Mouse (Mus musculus) hindbrain, embryonic 16.5 days (tissue): ENCODE data around the gene Gm10295. TPM values are rescaled to one million over a fixed set of nuclear protein-coding genes. Genes with fewer than 3 reads are reported as not detected.
A peak's percentile ranks its signal among the peaks of the same experiment; 100 is the strongest.

ENCODE experiments used
- ATAC-seq: fragments of 200-750 bp; cut with Nextera tagmentation; 2 replicates; pipeline ENCODE4 v1.8.0; 2017; ENCODE audit warnings: moderate TSS enrichment, moderate library complexity
- H3K27ac ChIP-seq: fragments of 300-500 bp; sonication (generic); 2 replicates; pipeline ENCODE4 v1.5.1; 2014; ENCODE audit warnings: low read depth, mild to moderate bottlenecking, control low read depth, low read length, moderate library complexity
- H3K27me3 ChIP-seq: fragments of 300-500 bp; sonication (generic); replicated peaks from 2 replicates; pipeline ENCODE4 v1.6.1; 2014; ENCODE audit warnings: low read length; ENCODE audit not compliant: control insufficient read depth, insufficient read depth
- H3K36me3 ChIP-seq: fragments of 300-500 bp; sonication (generic); 2 replicates; pipeline ENCODE4 v1.6.1; 2014; ENCODE audit warnings: mild to moderate bottlenecking, low read length, moderate library complexity, mixed read lengths; ENCODE audit not compliant: control insufficient read depth, insufficient read depth
- H3K4me1 ChIP-seq: fragments of 300-500 bp; sonication (generic); 2 replicates; pipeline ENCODE4 v1.6.1; 2014; ENCODE audit warnings: low read depth, low read length; ENCODE audit not compliant: control insufficient read depth, insufficient read depth
- H3K4me2 ChIP-seq: fragments of 300-500 bp; sonication (generic); 2 replicates; pipeline ENCODE4 v1.6.1; 2014; ENCODE audit warnings: mild to moderate bottlenecking, low read length, control low read depth, moderate library complexity
- H3K4me3 ChIP-seq: fragments of 300-500 bp; sonication (generic); 2 replicates; pipeline ENCODE4 v1.5.1; 2014; ENCODE audit warnings: mild to moderate bottlenecking, low read length, control low read depth, moderate library complexity
- H3K9ac ChIP-seq: fragments of 300-500 bp; sonication (generic); 2 replicates; pipeline ENCODE4 v1.6.1; 2014; ENCODE audit warnings: low read depth, mild to moderate bottlenecking, control low read depth, low read length, moderate library complexity
- H3K9me3 ChIP-seq: fragments of 300-500 bp; sonication (generic); 2 replicates; pipeline ENCODE4 v1.6.1; 2014; ENCODE audit warnings: mild to moderate bottlenecking, low read length, moderate library complexity; ENCODE audit not compliant: control insufficient read depth
- WGBS: fragments of 180-500 bp; shearing (Covaris S2); extraction: QIAGEN DNeasy Blood & Tissue Kit; methylation state at CpG from one replicate; pipeline ENCODE4 v1.1.7; 2014; 5-methylcytosine and 5-hydroxymethylcytosine counted together
- polyA plus RNA-seq: library from polyadenylated mRNA; unstranded; fragments of >200 nt; fragmentation: Nextera tagmentation; extraction: Ambion mirVana; gene quantifications from 2 replicates; pipeline ENCODE4 v1.2.1, GENCODE M21; 2015

Gene Gm10295
- polyA plus RNA-seq: not detected in 2 replicates

GRCm38 (mm10) chr7:71351364-71351763 lies at the start of gene Gm10295:
Gene Gm10295, minus strand, starts transcription at chr7:71351485.
- no peak for ATAC-seq
- H3K27me3 ChIP-seq: no peaks in the 10 kb centered on the region
- H3K4me3 ChIP-seq: peak within 1 kb of the TSS; percentile 6
- no peaks in the 10 kb centered on the region for H3K36me3 ChIP-seq
- peak within 1 kb of the TSS; percentile 16; the same call in 1 of the 2 replicates for H3K9ac ChIP-seq
- H3K27ac ChIP-seq: no peak within 1 kb of the TSS
- peak within 1 kb of the TSS; percentile 39 for H3K4me2 ChIP-seq
- H3K4me1 ChIP-seq: peaks cover 5% of the 10 kb centered on the region
- 8% methylated on average over 11 of the region's 11 CpGs for WGBS
- no peaks in the 10 kb centered on the region for H3K9me3 ChIP-seq

- Histone ChIP-seq H3K9me3 (no peaks in the 10 kb centered on the region), H3K36me3 (no peaks in the 10 kb centered on the region), H3K27me3 (no peaks in the 10 kb centered on the region), H3K27ac (no peak overlapping the region), H3K4me2 (no peak overlapping the region), H3K4me3 (no peak overlapping the region), H3K4me1 (no peaks in the 10 kb centered on the region), H3K9ac (no peak overlapping the region)
- ATAC-seq: no peak
- WGBS: 85% methylated on average over 2 of the region's 2 CpGs
Observed at GRCm38 (mm10) chr7:71401032-71401431, 49.7 kb upstream of the Gm10295 start.

DNA sequence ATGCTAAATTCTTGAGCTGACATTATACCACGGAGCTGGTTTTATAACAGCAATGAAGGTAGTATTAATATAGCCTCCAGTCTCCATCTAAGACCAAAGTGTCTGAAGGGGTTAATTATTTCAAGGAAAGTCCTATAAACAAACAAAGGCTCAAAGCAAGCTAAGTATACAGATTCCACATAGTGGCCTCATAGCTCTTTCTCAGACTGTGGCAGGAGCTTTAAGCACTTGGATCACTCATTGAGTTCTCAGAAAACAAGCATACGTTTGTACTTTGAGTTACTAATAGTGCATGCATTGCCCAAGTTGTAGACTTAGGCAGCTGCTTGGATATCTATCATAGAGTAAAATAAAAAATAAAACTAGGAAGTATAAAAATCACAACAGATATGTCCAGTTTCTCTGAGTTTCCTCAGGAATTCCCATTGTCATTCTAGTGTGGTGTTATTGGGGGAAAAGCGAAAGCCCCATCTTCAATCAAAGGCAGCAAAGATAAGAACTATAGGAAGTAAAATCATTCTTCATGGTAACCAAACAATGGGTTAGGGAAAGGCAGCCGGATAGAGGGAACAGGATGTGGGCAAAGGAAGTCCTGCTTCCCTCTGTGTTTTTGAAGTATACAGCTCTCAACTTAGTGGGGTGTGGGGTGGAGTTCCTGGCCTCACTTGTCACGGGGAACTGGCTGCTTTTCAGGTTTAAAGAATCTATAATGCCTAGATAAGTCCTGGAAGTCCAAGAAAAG lies 48.8 kb upstream of the Gm10295 start:
- H3K36me3 ChIP-seq: no peaks in the 10 kb centered on the region
- H3K27me3 ChIP-seq: no peaks in the 10 kb centered on the region
- no peak overlapping the region for H3K9ac ChIP-seq
- no peaks in the 10 kb centered on the region for H3K4me1 ChIP-seq
- WGBS: 73% methylated on average over 5 of the region's 5 CpGs
- no peak overlapping the region for H3K4me2 ChIP-seq
- H3K9me3 ChIP-seq: no peaks in the 10 kb centered on the region
- no peak overlapping the region for H3K4me3 ChIP-seq
- no peak overlapping the region for H3K27ac ChIP-seq
- no peak for ATAC-seq

GRCm38 (mm10) chr7:71398959-71399756 lies 47.9 kb upstream of the Gm10295 start:
- Histone ChIP-seq H3K4me1 (no peaks in the 10 kb centered on the region), H3K36me3 (no peaks in the 10 kb centered on the region), H3K4me2 (no peak overlapping the region), H3K9me3 (no peaks in the 10 kb centered on the region), H3K27ac (no peak overlapping the region), H3K4me3 (no peak overlapping the region), H3K27me3 (no peaks in the 10 kb centered on the region), H3K9ac (no peak overlapping the region)
- 77% methylated on average over 10 of the region's 10 CpGs for WGBS
- ATAC-seq: no peak

- H3K36me3 ChIP-seq: no peaks in the 10 kb centered on the region
- no peak overlapping the region for H3K4me3 ChIP-seq
- H3K9ac ChIP-seq: no peak overlapping the region
- no peaks in the 10 kb centered on the region for H3K27me3 ChIP-seq
- H3K4me2 ChIP-seq: no peak overlapping the region
- no peak for ATAC-seq
- H3K27ac ChIP-seq: no peak overlapping the region
- H3K4me1 ChIP-seq: no peaks in the 10 kb centered on the region
- H3K9me3 ChIP-seq: no peaks in the 10 kb centered on the region
- WGBS: 82% methylated on average over 1 of the region's 1 CpGs
Observed at GRCm38 (mm10) chr7:71398389-71398788, 47.1 kb upstream of the Gm10295 start.

DNA sequence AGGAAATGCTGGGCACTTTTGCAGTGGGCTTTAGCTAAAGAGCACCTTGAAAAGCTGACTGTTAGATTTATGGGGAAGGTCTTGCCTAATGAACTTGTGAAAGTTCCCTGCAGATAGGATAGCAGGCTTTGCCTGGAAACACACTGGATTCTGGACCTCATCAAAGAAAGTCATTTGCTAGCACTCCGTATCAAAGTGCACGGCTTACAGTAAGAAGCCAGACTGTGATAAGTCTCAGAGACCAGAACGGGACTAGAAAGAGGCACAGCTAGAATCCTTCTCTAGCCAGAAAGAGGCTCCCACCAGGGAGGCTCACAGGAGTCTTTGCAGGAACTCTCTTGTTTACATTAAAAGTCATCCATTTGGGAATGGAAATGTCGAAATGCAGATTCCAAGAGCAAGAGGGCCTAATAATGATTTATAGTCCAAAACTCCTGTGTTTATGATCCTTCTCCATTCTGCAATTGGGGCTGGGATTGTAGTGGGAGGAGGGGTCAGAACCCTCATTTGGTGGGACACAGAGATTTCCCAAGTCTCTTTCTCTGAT lies 41.6 kb upstream of the Gm10295 start:
- Histone ChIP-seq H3K9me3 (no peaks in the 10 kb centered on the region), H3K36me3 (no peaks in the 10 kb centered on the region), H3K9ac (no peak overlapping the region), H3K4me3 (no peak overlapping the region), H3K27me3 (no peaks in the 10 kb centered on the region), H3K27ac (no peak overlapping the region), H3K4me1 (no peaks in the 10 kb centered on the region), H3K4me2 (no peak overlapping the region)
- 35% methylated on average over 4 of the region's 4 CpGs for WGBS
- no peak for ATAC-seq

DNA sequence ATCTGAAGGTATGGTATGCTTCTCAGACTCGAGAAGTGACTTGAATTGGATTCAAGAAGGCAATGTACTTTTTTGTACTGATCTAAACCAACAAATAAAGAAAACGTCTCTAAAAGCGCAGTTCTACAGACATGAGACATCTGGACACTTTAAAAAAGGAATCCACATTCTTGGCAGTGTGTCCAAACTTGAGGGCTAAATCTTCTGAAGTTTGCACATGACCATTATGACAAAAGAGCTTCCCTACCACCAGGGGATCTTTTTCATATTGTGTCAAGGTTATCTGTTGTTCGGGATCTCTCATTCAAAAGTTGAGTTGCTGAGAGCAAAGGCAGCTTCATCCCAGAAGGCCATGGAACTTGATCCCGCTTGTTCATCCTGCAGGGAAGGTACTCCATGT lies 40.0 kb upstream of the Gm10295 start:
- no peaks in the 10 kb centered on the region for H3K36me3 ChIP-seq
- H3K27me3 ChIP-seq: no peaks in the 10 kb centered on the region
- no peak overlapping the region for H3K9ac ChIP-seq
- no peak for ATAC-seq
- H3K4me2 ChIP-seq: no peak overlapping the region
- WGBS: 74% methylated on average over 5 of the region's 5 CpGs
- no peaks in the 10 kb centered on the region for H3K9me3 ChIP-seq
- no peaks in the 10 kb centered on the region for H3K4me1 ChIP-seq
- no peak overlapping the region for H3K4me3 ChIP-seq
- no peak overlapping the region for H3K27ac ChIP-seq

GRCm38 (mm10) chr7:71390291-71390690 lies 39.0 kb upstream of the Gm10295 start:
- Histone ChIP-seq H3K4me3 (no peak overlapping the region), H3K4me1 (no peaks in the 10 kb centered on the region), H3K4me2 (no peak overlapping the region), H3K27ac (no peak overlapping the region), H3K9ac (no peak overlapping the region), H3K27me3 (no peaks in the 10 kb centered on the region), H3K9me3 (no peaks in the 10 kb centered on the region), H3K36me3 (no peaks in the 10 kb centered on the region)
- WGBS: 81% methylated on average over 2 of the region's 2 CpGs
- ATAC-seq: no peak

GRCm38 (mm10) chr7:71386050-71386449 lies 34.8 kb upstream of the Gm10295 start:
- Histone ChIP-seq H3K9me3 (no peaks in the 10 kb centered on the region), H3K27ac (no peak overlapping the region), H3K4me1 (peaks cover 2% of the 10 kb centered on the region), H3K4me2 (no peak overlapping the region), H3K36me3 (no peaks in the 10 kb centered on the region), H3K9ac (no peak overlapping the region), H3K4me3 (no peak overlapping the region), H3K27me3 (no peaks in the 10 kb centered on the region)
- no peak for ATAC-seq
- WGBS: 18% methylated on average over 6 of the region's 6 CpGs
